Mouse (Mus musculus) left cerebral cortex, postnatal 36 days (tissue): ENCODE measurements around the gene Slc6a13. TPM values are rescaled to one million over a fixed set of nuclear protein-coding genes. Genes with fewer than 3 reads are reported as not detected.
"Not testable (repeated sequence)": the region's sequence is repeated elsewhere in the genome, so short reads cannot be mapped to it uniquely, and the experiment has no call there.

Experiments used
- DNase-seq, 2 experiments: peaks; one replicate each; pipeline ENCODE4 v3.0.0; 2021 to 2022; ENCODE audit warnings: low spot score in 2 of 2, mixed read lengths in 1 of 2
- intact Hi-C: fragments of 180-260 bp; cut with DNase I; formaldehyde crosslinking; loops from one replicate; pipeline ENCODE4 v1.15.1; 2025
- microRNA-seq: library from miRNA; unstranded; fragments of <30 nt; microRNA quantifications from one replicate; pipeline ENCODE4 v1.2.0, GENCODE M21; 2022
- total RNA-seq, 2 experiments: library from RNA; stranded (reverse); gene quantifications; 2 replicates each; pipeline ENCODE4 v1.2.3; 2021

Slc6a13 gene
- total RNA-seq, 2 experiments from 2014 or later = 12.4 to 18.9 TPM

- intact Hi-C loops = not testable (repeated sequence)
These were observed 66.5 kb downstream of the Slc6a13 start for GRCm38 (mm10) chr6:121366537-121366936.

GRCm38 (mm10) chr6:121367099-121367498 is 67.1 kb downstream of the Slc6a13 start:
- no peak for DNase-seq
- intact Hi-C loops = no loop called here

More at GRCm38 (mm10) chr6:121366537-121366936, 66.5 kb downstream of the Slc6a13 start:
- not testable (repeated sequence) for DNase-seq

- DNase-seq = no peak
- intact Hi-C loops = no loop called here
These were observed 71.4 kb downstream of the Slc6a13 start for GRCm38 (mm10) chr6:121371197-121371980.

- intact Hi-C loops = no loop called here
- DNase-seq = no peak
These were observed 76.1 kb downstream of the Slc6a13 start for GRCm38 (mm10) chr6:121376159-121376558.

GRCm38 (mm10) chr6:121378256-121378655 is 78.2 kb downstream of the Slc6a13 start:
- DNase-seq = no peak
- intact Hi-C loops = no loop called here

- DNase-seq = no peak
- intact Hi-C loops = no loop called here
These were observed 80.5 kb downstream of the Slc6a13 start for GRCm38 (mm10) chr6:121380576-121380975.

- intact Hi-C loops = no loop called here
- DNase-seq = no peak
These were observed 82.0 kb downstream of the Slc6a13 start for GRCm38 (mm10) chr6:121382071-121382470.

- no peak for DNase-seq
- intact Hi-C loops = no loop called here
These were observed 85.4 kb downstream of the Slc6a13 start for GRCm38 (mm10) chr6:121385397-121385796.

Small RNA genes lying within 50 kb of the gene (microRNA-seq; reads per million reads assigned to microRNA genes)
- gene Gm24855 = not detected

Other genes with a start within 250 kb of the Slc6a13 start
- 100 to 1,000 TPM; 100 to 150 TPM for gene Mical3, start 169.2 kb upstream of the Slc6a13 start, total RNA-seq
- 10 to 100 TPM; 14.4 to 14.5 TPM for gene Pex26, start 116.6 kb upstream of the Slc6a13 start, total RNA-seq
- 1 to 10 TPM; 9.6 TPM for gene Tuba8, start 89.5 kb upstream of the Slc6a13 start, total RNA-seq
- under 1 TPM; 0.59 to 0.72 TPM for gene Usp18, start 54.3 kb upstream of the Slc6a13 start, total RNA-seq
- gene Slc6a12, start 42.8 kb downstream of the Slc6a13 start, total RNA-seq = 1 to 10 TPM in 1 of 2 experiments, under 1 TPM in 1; 0.72 to 1.7 TPM
- gene Iqsec3, start 173.5 kb downstream of the Slc6a13 start, total RNA-seq = 100 to 1,000 TPM; 101 to 112 TPM